Mouse (Mus musculus) bone marrow macrophage, adult 2 months (primary cell): Measurements from ENCODE around the gene Ndufs8.

Source experiments
- CTCF ChIP-seq: IDR thresholded peaks from 2 replicates; pipeline ENCODE4 v1.5.1; 2012; ENCODE audit warnings: low read depth, mild to moderate bottlenecking, low read length, moderate library complexity
- POLR2A ChIP-seq: IDR thresholded peaks from 2 replicates; pipeline ENCODE4 v1.6.1; 2012; ENCODE audit warnings: mild to moderate bottlenecking, low read depth, low read length, borderline replicate concordance

DNA sequence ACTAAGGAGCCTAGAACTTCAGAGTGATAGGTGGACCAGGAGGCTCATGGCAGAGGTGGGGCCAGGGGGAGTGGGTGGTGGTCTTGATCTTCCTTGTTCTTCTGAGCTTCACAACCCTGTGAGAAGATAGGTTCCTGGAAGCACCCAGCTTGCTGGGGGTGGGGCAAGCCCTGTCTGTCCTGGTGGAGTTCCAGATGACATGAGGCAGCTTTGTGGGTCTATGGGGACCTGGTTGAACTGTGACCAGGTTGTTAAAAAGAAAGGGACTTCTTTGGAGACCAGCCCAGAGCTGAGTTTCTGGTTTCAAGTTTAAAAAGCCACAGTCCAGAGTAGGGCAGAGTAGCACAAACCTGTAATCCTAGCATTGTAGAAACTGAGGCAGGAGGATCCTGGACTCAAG is 46.5 kb upstream of the Ndufs8 start:
- TF ChIP-seq CTCF (no peak), POLR2A (no peak)
